Comparison of ENCODE assay signal across 9 mouse cellular contexts in the genomic region with DNA sequence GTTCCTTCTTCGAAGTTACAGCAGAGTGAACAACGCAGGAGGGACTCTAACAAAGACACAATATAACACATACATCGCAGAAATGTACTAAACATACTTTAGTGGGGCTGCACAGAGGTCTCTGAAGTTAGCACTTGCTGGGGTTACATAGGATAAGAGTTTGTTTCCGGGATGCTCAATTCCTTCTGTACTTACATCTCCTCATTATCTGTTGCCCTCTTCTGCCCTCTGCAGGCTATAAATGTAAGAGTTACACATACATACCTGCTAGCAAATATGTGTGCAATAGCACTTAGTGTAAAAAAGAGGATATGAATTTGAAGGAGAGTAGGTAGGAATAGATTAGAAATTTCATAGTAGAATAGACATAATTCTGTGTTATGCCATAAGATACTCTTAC. TPM values are rescaled to one million over a fixed set of nuclear protein-coding genes. Genes with fewer than 3 reads are reported as not detected.
DNase-seq lines count a peak whose midpoint lies in the region; ATAC-seq and TF ChIP-seq lines count a peak whose summit lies in the region.
"Had no signal": no experiment of that assay in that cellular context is flagged by ENCODE, and none has a peak within 500 bp of the region (broad histone marks: within the 10 kb centered on the region; RNA-seq: fewer than 3 reads in every experiment).

No protein-coding gene starts in this region.

- peak; percentile 48 for DNase-seq in kidney, adult 2 months
- DNase-seq in ES-CJ7 (ENCODE audit: low read depth, low spot score): peak; percentile 56
- peak; percentile 18 for DNase-seq in cerebellum, adult 8-10 months
- DNase-seq in layer of hippocampus, postnatal 14 days (ENCODE audit: low spot score in 2 of 2): peak; percentile 6 to 73
- no peak for DNase-seq in ovary, postnatal 36 days (ENCODE audit: low spot score)

- H3K9me3 ChIP-seq in kidney, embryonic 16.5 days (ENCODE audit: low read length): no peaks in the 10 kb centered on the region; the same call in 1 of the 2 replicates
- H3K9me3 ChIP-seq in neural tube, embryonic 13.5 days: no peaks in the 10 kb centered on the region
- H3K9me3 ChIP-seq: limb, embryonic 12.5 days had no signal

- no peaks in the 10 kb centered on the region for H3K4me1 ChIP-seq in kidney, adult 2 months (ENCODE audit: control insufficient read depth, insufficient read depth, low read length)
- H3K4me1 ChIP-seq in kidney, embryonic 16.5 days (ENCODE audit: insufficient read depth, low read length): no peaks in the 10 kb centered on the region
- H3K4me1 ChIP-seq in neural tube, embryonic 13.5 days (replicated peaks): no peaks in the 10 kb centered on the region
- H3K4me1 ChIP-seq: limb, embryonic 12.5 days had no signal

- ATAC-seq in kidney, embryonic 16.5 days (ENCODE audit: low FRiP score, low TSS enrichment): no peak; the same call in 1 of the 2 replicates
- peak; percentile 99 for ATAC-seq in granulocyte monocyte progenitor cell, adult 5-6 weeks (replicated peaks; ENCODE audit: poor library complexity, severe bottlenecking)
- ATAC-seq in neural tube, embryonic 13.5 days (ENCODE audit: low read depth): peak; percentile 50; the same call in 1 of the 2 replicates

- 0 out of 2 replicates have a peak, but pooled peaks have one; percentile 4 for TF ChIP-seq CTCF in kidney, adult 2 months (conservative IDR thresholded peaks at IDR 0.05; ENCODE audit: insufficient read depth, insufficient read length, low read depth, low read length)

- no peak for TF ChIP-seq POLR2A in kidney, adult 2 months (IDR thresholded peaks at IDR 0.05; ENCODE audit: low read depth, low read length)

- no peak overlapping the region for H3K4me3 ChIP-seq in kidney, adult 2 months (ENCODE audit: insufficient read depth, low read depth, low read length)
- H3K4me3 ChIP-seq in kidney, embryonic 16.5 days (ENCODE audit: low read length): no peak overlapping the region
- no peak overlapping the region for H3K4me3 ChIP-seq in neural tube, embryonic 13.5 days
- H3K4me3 ChIP-seq: limb, embryonic 12.5 days had no signal

- no peak overlapping the region for H3K9ac ChIP-seq in kidney, embryonic 16.5 days (replicated peaks; ENCODE audit: low read length)
- no peak overlapping the region for H3K9ac ChIP-seq in neural tube, embryonic 13.5 days
- H3K9ac ChIP-seq: limb, embryonic 12.5 days had no signal

- no peaks in the 10 kb centered on the region for H3K27me3 ChIP-seq in kidney, adult 2 months (replicated peaks; ENCODE audit: control insufficient read depth, insufficient read depth, low read length)
- no peaks in the 10 kb centered on the region for H3K27me3 ChIP-seq in kidney, embryonic 16.5 days (ENCODE audit: insufficient read depth, low read length)
- H3K27me3 ChIP-seq in neural tube, embryonic 13.5 days: no peaks in the 10 kb centered on the region
- H3K27me3 ChIP-seq: limb, embryonic 12.5 days had no signal

- WGBS in kidney, adult 2 months: 48% methylated on average over 4 of the region's 4 CpGs
- WGBS in kidney, embryonic 16.5 days: 44% methylated on average over 4 of the region's 4 CpGs
- 49% methylated on average over 4 of the region's 4 CpGs for WGBS in neural tube, embryonic 13.5 days

- H3K4me2 ChIP-seq in kidney, embryonic 16.5 days (replicated peaks; ENCODE audit: low read depth, low read length): no peak overlapping the region
- H3K4me2 ChIP-seq in neural tube, embryonic 13.5 days: no peak overlapping the region
- H3K4me2 ChIP-seq: limb, embryonic 12.5 days had no signal

- no peak overlapping the region for H3K27ac ChIP-seq in kidney, adult 2 months (ENCODE audit: insufficient read depth, low read depth, low read length)
- no peak overlapping the region for H3K27ac ChIP-seq in kidney, embryonic 16.5 days (ENCODE audit: low read length)
- H3K27ac ChIP-seq in neural tube, embryonic 13.5 days (replicated peaks): no peak overlapping the region
- H3K27ac ChIP-seq: limb, embryonic 12.5 days had no signal

- H3K36me3 ChIP-seq in kidney, adult 2 months (ENCODE audit: control insufficient read depth, insufficient read depth, low read length): no peaks in the 10 kb centered on the region
- no peaks in the 10 kb centered on the region for H3K36me3 ChIP-seq in kidney, embryonic 16.5 days (ENCODE audit: insufficient read depth, low read length)
- no peaks in the 10 kb centered on the region for H3K36me3 ChIP-seq in neural tube, embryonic 13.5 days
- H3K36me3 ChIP-seq: limb, embryonic 12.5 days had no signal

RNA-seq across cellular contexts. Expression of a gene that starts 44.4 kb away (rescaled TPM):
- polyA plus RNA-seq in kidney, adult 2 months (2012; rRNA removed): 16.9 and 17.7 TPM in 2 replicates
- 61.8 and 65.1 TPM in 2 replicates for polyA plus RNA-seq in kidney, embryonic 16.5 days (2015; fragmentation: Nextera tagmentation; extraction: Ambion mirVana)
- total RNA-seq in granulocyte monocyte progenitor cell, adult 5-6 weeks (2014; fragmentation: Nextera tagmentation): 36.6 and 52.1 TPM in 2 replicates
- 38.9 and 53.7 TPM in 2 replicates for total RNA-seq in granulocyte monocyte progenitor cell, adult 5-6 weeks (2017)
- total RNA-seq in layer of hippocampus, postnatal 14 days (2021): 10 to 100 TPM; 26.3 to 27.6 TPM
- 37.6 and 42.4 TPM in 2 replicates for polyA plus RNA-seq in neural tube, embryonic 13.5 days (2015; fragmentation: Nextera tagmentation; extraction: Ambion mirVana)
